Mouse (Mus musculus) T-helper 2 cell (primary cell): ENCODE data around the gene Olfr273.
"Not testable (repeated sequence)": the region's sequence is repeated elsewhere in the genome, so short reads cannot be mapped to it uniquely, and the experiment has no call there.

ENCODE experiments used
- in situ Hi-C: fragments of 300-600 bp; cut with MboI, MseI; formaldehyde crosslinking; loops from one replicate; pipeline ENCODE4 v1.15.1; 2025; ENCODE audit warnings: high pct_unique_total_duplicates

Olfr273 gene

GRCm38 (mm10) chr4:52859136-52859535 is at the start of gene Olfr273:
Gene Olfr273 (minus strand): TSS chr4:52859236.
- in situ Hi-C loops: no loop called here

GRCm38 (mm10) chr4:52864156-52864555 is 5.1 kb upstream of the Olfr273 start:
- in situ Hi-C loops: no loop called here

- in situ Hi-C loops: no loop called here
Measured at GRCm38 (mm10) chr4:52849672-52850071, 9.4 kb downstream of the Olfr273 start.

- in situ Hi-C loops: no loop called here
Measured at GRCm38 (mm10) chr4:52849039-52849635, 9.9 kb downstream of the Olfr273 start.

GRCm38 (mm10) chr4:52845411-52845810 is 13.6 kb downstream of the Olfr273 start:
- in situ Hi-C loops: not testable (repeated sequence)

- in situ Hi-C loops: no loop called here
Measured at GRCm38 (mm10) chr4:52821375-52821774, 37.7 kb downstream of the Olfr273 start.

- in situ Hi-C loops: no loop called here
Measured at GRCm38 (mm10) chr4:52814304-52814703, 44.7 kb downstream of the Olfr273 start, which contains the start of gene Olfr275. Gene Olfr275 (plus strand): TSS chr4:52814604.

DNA sequence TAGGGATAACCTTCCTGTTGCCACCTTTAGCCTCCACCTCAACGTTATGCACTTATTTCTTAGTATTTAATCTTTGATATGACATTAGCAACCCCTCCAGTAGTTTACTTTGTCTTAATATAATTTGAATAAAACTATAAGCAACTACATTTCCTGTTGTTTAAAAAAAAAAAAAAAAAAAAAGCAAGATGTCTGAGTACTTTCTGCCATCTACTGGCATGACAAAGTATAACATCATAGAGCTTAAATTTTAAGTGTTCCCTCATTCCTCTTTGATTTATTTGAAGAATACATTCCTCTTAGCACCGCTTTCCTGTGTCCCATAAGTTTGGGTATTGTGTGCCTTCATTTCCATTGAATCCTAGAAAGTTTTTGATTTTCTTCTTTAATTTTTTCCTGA is 47.2 kb downstream of the Olfr273 start:
- in situ Hi-C loops: no loop called here
